Mouse (Mus musculus) forebrain, embryonic 15.5 days (tissue): ENCODE data around the gene Tomm20. TPM values are rescaled to one million over a fixed set of nuclear protein-coding genes. Genes with fewer than 3 reads are reported as not detected.
"Not testable (repeated sequence)": the region's sequence is repeated elsewhere in the genome, so short reads cannot be mapped to it uniquely, and the experiment has no call there.

Experiments
- ATAC-seq: fragments of 200-750 bp; cut with Nextera tagmentation; replicated peaks from 2 replicates; pipeline ENCODE4 v1.8.0; 2017; ENCODE audit warnings: mild to moderate bottlenecking, moderate TSS enrichment, moderate library complexity
- H3K27ac ChIP-seq: fragments of 300-500 bp; sonication (generic); replicated peaks from 2 replicates; pipeline ENCODE4 v1.5.1; 2015; ENCODE audit warnings: mild to moderate bottlenecking, inconsistent platforms
- H3K27me3 ChIP-seq: fragments of 300-500 bp; sonication (generic); 2 replicates; pipeline ENCODE4 v1.6.1; 2015; ENCODE audit warnings: inconsistent platforms
- H3K36me3 ChIP-seq: fragments of 300-500 bp; sonication (generic); 2 replicates; pipeline ENCODE4 v1.6.1; 2015; ENCODE audit warnings: mild to moderate bottlenecking, inconsistent platforms
- H3K4me1 ChIP-seq: fragments of 300-500 bp; sonication (generic); 2 replicates; pipeline ENCODE4 v1.6.1; 2015; ENCODE audit warnings: inconsistent platforms
- H3K4me2 ChIP-seq: fragments of 300-500 bp; sonication (generic); replicated peaks from 2 replicates; pipeline ENCODE4 v1.6.1; 2015; ENCODE audit warnings: mild to moderate bottlenecking, inconsistent platforms
- H3K4me3 ChIP-seq: fragments of 300-500 bp; sonication (generic); 2 replicates; pipeline ENCODE4 v1.5.1; 2015; ENCODE audit warnings: mild to moderate bottlenecking, inconsistent platforms
- H3K9ac ChIP-seq: fragments of 300-500 bp; sonication (generic); replicated peaks from 2 replicates; pipeline ENCODE4 v1.6.1; 2015; ENCODE audit warnings: mild to moderate bottlenecking, inconsistent platforms
- H3K9me3 ChIP-seq: fragments of 300-500 bp; sonication (generic); 2 replicates; pipeline ENCODE4 v1.6.1; 2016; ENCODE audit warnings: inconsistent platforms
- WGBS: fragments of 180-500 bp; shearing (Covaris S2); methylation state at CpG from one replicate; pipeline ENCODE4 v1.1.7; 2015; ENCODE audit warnings: mixed read lengths; 5-methylcytosine and 5-hydroxymethylcytosine counted together
- polyA plus RNA-seq: library from polyadenylated mRNA; unstranded; fragments of >200 nt; fragmentation: Nextera tagmentation; extraction: Ambion mirVana; gene quantifications from 2 replicates; pipeline ENCODE4 v1.2.1, GENCODE M21; 2015

The Tomm20 gene
- polyA plus RNA-seq, 1 experiment from 2014 or later: 209 TPM

GRCm38 (mm10) chr8:126914107-126914490 lies 31.5 kb downstream of the Tomm20 start:
- not testable (repeated sequence) for H3K36me3 ChIP-seq, H3K9ac ChIP-seq, H3K4me3 ChIP-seq, H3K4me1 ChIP-seq, ATAC-seq, H3K4me2 ChIP-seq, H3K27ac ChIP-seq, H3K9me3 ChIP-seq, H3K27me3 ChIP-seq
- 69% methylated on average over 10 of the region's 10 CpGs for WGBS

DNA sequence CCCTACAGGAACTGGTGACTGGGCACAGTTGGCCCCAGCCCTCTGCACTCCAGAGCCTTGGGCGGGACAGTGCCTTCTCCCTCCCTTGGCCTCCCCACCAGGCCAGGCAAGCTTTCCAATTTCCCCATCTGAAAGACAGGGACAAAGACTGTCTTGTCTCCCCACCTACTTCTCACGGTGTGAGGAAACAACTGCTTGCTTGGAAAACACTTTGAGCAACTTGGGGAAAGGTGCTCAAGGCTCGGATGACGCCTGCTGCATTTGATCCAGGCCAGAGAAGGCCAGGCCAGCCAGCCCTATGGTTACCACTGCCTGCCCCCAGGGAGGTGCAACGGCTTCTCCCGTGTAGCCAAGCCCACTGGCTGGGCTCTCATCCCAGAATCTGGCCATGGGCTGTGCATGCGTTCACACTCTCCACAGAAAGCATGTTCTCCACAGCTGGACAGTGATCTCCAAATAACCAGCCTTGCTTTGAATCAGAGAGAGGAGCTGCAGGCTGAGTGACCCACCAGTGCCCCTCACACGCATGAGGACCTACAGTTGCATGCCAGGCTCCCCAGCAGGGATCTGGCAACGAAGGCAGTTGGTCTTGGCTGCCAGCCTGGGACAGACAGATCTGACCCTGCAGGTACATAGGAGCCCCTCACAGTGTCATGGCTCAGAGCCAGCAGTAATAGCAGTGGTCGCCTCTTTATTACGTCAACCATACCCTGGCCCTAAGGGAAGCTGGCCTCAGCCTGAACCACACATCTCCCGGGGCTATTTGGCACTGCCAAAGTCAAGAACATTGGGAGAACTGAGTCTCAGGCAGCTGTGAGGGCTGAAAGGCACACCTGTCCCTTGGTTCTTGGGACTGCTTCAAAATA lies 32.2 kb downstream of the Tomm20 start:
- Histone ChIP-seq H3K9ac (no peak overlapping the region), H3K9me3 (no peaks in the 10 kb centered on the region), H3K36me3 (no peaks in the 10 kb centered on the region), H3K27ac (peak overlapping the region; percentile 24), H3K27me3 (no peaks in the 10 kb centered on the region), H3K4me1 (peaks cover 7% of the 10 kb centered on the region), H3K4me3 (no peak overlapping the region), H3K4me2 (no peak overlapping the region)
- WGBS: 38% methylated on average over 12 of the region's 12 CpGs
- peak; percentile 29; the same call in 1 of the 2 replicates for ATAC-seq

DNA sequence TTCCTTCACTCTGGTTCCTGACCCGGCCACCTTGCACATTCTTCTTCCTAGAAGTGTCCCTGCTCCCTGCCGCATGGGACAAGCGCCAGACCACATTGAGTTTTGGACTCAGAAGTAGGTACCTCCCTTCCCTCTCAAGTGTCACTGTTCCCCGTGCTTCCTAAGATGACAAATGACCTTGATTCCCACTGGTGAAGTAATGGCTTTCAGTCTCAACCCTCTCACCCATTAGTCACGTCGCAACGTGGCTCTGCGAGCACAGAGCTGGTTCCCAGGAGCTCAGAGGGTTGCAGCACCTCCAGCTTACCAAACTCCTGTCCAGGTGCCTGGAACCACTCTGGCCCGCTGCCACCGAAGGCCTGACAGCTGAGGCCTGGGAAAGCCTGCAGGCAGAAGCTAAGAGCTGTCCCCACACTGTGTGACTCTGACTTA lies 36.3 kb downstream of the Tomm20 start:
- WGBS: 80% methylated on average over 10 of the region's 10 CpGs

DNA sequence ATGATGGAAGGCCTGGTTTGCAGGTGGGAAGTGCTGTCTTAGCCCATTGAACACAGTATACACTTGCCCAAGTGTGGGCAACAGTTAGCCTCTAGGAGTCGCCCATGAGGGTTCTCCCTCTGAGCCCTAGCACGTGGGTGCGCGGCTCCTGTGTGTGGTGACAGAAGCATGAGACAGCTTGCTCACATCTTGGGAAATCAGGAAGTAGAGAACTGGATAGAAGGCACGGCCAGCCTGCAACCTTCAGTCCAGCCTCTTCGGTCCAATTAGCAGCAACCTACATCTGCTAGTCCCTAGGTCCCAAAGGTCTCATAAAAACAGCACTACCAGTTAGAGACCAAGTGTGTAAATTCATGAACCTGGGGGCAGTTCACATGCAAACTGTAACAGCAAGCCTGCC lies 36.8 kb downstream of the Tomm20 start:
- H3K4me2 ChIP-seq: no peak overlapping the region
- no peak for ATAC-seq
- H3K27ac ChIP-seq: no peak overlapping the region
- H3K36me3 ChIP-seq: no peaks in the 10 kb centered on the region
- H3K27me3 ChIP-seq: no peaks in the 10 kb centered on the region
- H3K4me3 ChIP-seq: no peak overlapping the region
- H3K9ac ChIP-seq: no peak overlapping the region
- WGBS: 81% methylated on average over 6 of the region's 6 CpGs
- no peaks in the 10 kb centered on the region for H3K9me3 ChIP-seq
- H3K4me1 ChIP-seq: peaks cover 6% of the 10 kb centered on the region

More for the DNA sequence above, 36.3 kb downstream of the Tomm20 start:
- Histone ChIP-seq H3K27me3 (no peaks in the 10 kb centered on the region), H3K36me3 (no peaks in the 10 kb centered on the region), H3K27ac (no peak overlapping the region), H3K4me3 (no peak overlapping the region), H3K9me3 (no peaks in the 10 kb centered on the region), H3K9ac (no peak overlapping the region), H3K4me1 (peaks cover 7% of the 10 kb centered on the region), H3K4me2 (no peak overlapping the region)
- ATAC-seq: no peak

- no peak overlapping the region for H3K9ac ChIP-seq
Measured at GRCm38 (mm10) chr8:126907968-126908367, 37.7 kb downstream of the Tomm20 start.

GRCm38 (mm10) chr8:126907374-126907773 lies 38.3 kb downstream of the Tomm20 start:
- no peak overlapping the region for H3K9ac ChIP-seq
- no peaks in the 10 kb centered on the region for H3K27me3 ChIP-seq
- no peak overlapping the region for H3K4me2 ChIP-seq
- ATAC-seq: peak; percentile 46; the same call in 1 of the 2 replicates
- WGBS: 67% methylated on average over 3 of the region's 3 CpGs
- H3K27ac ChIP-seq: no peak overlapping the region
- H3K4me1 ChIP-seq: no peaks in the 10 kb centered on the region
- no peak overlapping the region for H3K4me3 ChIP-seq
- H3K9me3 ChIP-seq: no peaks in the 10 kb centered on the region
- no peaks in the 10 kb centered on the region for H3K36me3 ChIP-seq

More at GRCm38 (mm10) chr8:126907968-126908367, 37.7 kb downstream of the Tomm20 start:
- Histone ChIP-seq H3K27ac (no peak overlapping the region), H3K4me3 (no peak overlapping the region), H3K9me3 (no peaks in the 10 kb centered on the region), H3K27me3 (no peaks in the 10 kb centered on the region), H3K4me1 (no peaks in the 10 kb centered on the region), H3K36me3 (no peaks in the 10 kb centered on the region), H3K4me2 (no peak overlapping the region)
- 87% methylated on average over 9 of the region's 9 CpGs for WGBS
- ATAC-seq: no peak

DNA sequence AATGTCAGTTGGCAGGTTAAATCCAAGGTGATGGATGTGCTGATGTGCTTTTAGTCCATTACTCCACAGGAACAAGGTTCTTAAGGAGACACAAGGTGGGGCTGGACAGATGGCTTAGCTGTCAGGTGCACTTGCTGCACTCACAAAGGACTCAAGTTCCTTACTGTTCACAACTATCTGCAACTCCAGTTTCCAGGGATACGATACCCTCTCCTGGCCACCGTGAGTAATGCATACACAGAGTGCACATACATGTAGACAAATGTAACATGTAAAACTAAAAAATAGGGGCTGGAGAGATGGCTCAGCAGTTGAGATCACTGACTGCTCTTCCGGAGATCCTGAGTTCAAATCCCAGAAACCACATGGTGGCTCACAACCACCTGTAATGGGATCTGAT lies 40.3 kb downstream of the Tomm20 start:
- no peak for ATAC-seq
- 92% methylated on average over 3 of the region's 3 CpGs for WGBS
- no peak overlapping the region for H3K4me2 ChIP-seq
- no peak overlapping the region for H3K9ac ChIP-seq
- H3K27ac ChIP-seq: no peak overlapping the region
- no peaks in the 10 kb centered on the region for H3K9me3 ChIP-seq
- H3K4me1 ChIP-seq: no peaks in the 10 kb centered on the region
- no peaks in the 10 kb centered on the region for H3K36me3 ChIP-seq
- no peaks in the 10 kb centered on the region for H3K27me3 ChIP-seq
- no peak overlapping the region for H3K4me3 ChIP-seq

DNA sequence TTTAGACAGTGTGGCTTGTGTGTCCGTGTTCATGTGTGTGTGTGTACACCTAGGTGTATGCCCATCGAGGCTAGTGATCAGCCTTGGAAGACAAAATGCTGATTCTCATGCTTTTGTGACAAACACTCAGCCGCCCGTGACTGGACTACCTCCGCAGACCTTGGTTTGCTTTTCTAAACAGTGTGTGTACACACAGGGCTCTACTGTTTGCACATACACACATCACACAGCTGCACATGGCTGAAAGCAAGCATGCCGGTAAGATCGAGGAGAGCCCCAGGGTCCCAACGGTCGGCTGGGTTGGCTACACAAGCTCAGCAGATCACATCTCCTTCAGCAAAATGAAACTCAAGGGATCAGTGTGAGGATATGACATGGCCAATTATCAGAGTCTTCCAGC lies 41.7 kb downstream of the Tomm20 start:
- Histone ChIP-seq H3K4me2 (no peak overlapping the region), H3K9ac (no peak overlapping the region), H3K27ac (no peak overlapping the region), H3K27me3 (no peaks in the 10 kb centered on the region), H3K4me3 (no peak overlapping the region), H3K4me1 (no peaks in the 10 kb centered on the region), H3K9me3 (no peaks in the 10 kb centered on the region), H3K36me3 (no peaks in the 10 kb centered on the region)
- WGBS: 94% methylated on average over 9 of the region's 9 CpGs
- no peak for ATAC-seq

DNA sequence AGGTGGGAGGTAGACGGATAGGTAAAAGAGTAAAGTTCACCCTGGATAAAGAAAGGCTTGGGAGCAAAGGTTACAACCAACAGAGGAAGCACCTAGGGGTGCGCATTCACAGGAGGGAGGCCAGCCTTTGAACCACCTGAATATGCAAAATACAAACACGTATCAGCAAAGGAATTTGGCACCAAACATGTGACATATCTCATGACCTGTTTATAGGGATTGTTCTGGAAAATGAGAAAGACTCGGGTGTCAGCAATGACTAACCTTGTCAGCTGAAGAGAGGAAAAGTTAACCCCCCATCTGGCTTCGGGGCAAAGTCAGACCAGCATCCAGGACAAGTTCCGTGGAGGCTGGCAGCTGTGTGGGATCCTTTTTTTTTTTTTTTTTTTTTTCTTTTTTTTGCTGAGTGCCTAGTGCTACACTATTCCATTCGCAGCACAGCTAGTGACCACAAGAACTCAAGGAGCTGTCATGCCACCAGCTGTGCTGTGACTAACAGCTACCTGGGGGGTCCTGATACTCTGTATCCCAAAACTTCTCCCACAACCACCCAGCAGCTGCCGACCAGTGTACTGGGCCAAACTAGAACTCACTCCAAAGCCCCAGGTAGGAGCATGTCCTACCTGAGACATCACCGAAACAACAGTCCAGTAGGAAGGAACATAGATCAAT lies 42.3 kb downstream of the Tomm20 start:
- no peaks in the 10 kb centered on the region for H3K9me3 ChIP-seq
- no peak for ATAC-seq
- no peaks in the 10 kb centered on the region for H3K36me3 ChIP-seq
- H3K27ac ChIP-seq: no peak overlapping the region
- no peak overlapping the region for H3K9ac ChIP-seq
- H3K27me3 ChIP-seq: no peaks in the 10 kb centered on the region
- H3K4me3 ChIP-seq: no peak overlapping the region
- no peaks in the 10 kb centered on the region for H3K4me1 ChIP-seq
- WGBS: 71% methylated on average over 9 of the region's 9 CpGs
- H3K4me2 ChIP-seq: no peak overlapping the region

GRCm38 (mm10) chr8:126901612-126902011 lies 44.0 kb downstream of the Tomm20 start:
- Histone ChIP-seq H3K4me1 (no peaks in the 10 kb centered on the region), H3K4me2 (no peak overlapping the region), H3K27ac (no peak overlapping the region), H3K9me3 (no peaks in the 10 kb centered on the region), H3K4me3 (no peak overlapping the region), H3K9ac (no peak overlapping the region), H3K27me3 (no peaks in the 10 kb centered on the region), H3K36me3 (no peaks in the 10 kb centered on the region)
- no peak for ATAC-seq
- 89% methylated on average over 1 of the region's 1 CpGs for WGBS

DNA sequence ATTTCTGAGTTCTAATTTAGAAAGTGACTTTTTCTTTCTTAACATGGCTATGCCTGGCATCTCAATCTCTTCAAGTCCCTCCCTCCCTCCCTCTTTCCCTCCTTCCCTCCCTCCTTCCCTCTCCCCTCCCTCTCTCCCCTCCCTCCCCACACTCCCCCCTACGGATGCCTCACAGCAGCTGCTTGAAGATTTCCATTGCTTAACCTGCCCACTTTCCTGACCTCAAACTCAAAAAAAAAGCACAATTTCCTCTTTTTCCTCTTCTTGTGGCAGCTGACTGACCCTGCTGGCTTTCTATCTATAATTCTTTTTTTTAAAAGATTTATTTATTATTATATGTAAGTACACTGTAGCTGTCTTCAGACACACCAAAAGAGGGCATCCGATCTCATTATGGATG lies 44.6 kb downstream of the Tomm20 start:
- Histone ChIP-seq H3K27me3 (no peaks in the 10 kb centered on the region), H3K4me1 (no peaks in the 10 kb centered on the region), H3K9me3 (no peaks in the 10 kb centered on the region), H3K36me3 (no peaks in the 10 kb centered on the region), H3K9ac (no peak overlapping the region), H3K27ac (no peak overlapping the region), H3K4me2 (no peak overlapping the region), H3K4me3 (no peak overlapping the region)
- 75% methylated on average over 2 of the region's 2 CpGs for WGBS
- no peak for ATAC-seq

DNA sequence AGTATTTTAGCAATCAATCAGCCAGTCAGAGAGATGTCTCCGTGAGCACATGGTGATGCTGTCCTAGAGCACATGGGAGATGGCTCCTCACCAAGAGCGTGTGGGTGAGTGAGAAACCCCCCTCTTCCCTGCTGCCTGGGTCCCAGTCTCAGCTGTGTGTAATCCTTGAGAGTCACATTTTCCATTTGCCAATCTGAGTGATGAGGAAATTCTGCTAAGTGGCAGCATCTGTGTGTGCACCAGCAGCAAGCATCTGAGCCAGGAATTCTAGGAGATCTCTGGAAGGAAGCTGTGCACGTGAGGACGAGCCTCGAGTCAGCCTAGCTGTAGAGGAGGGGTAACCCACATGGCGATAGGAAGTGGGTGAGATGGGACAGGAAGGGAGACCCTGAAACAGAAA lies 50.5 kb downstream of the Tomm20 start:
- no peaks in the 10 kb centered on the region for H3K27me3 ChIP-seq
- H3K9me3 ChIP-seq: no peaks in the 10 kb centered on the region
- peaks cover 16% of the 10 kb centered on the region for H3K4me1 ChIP-seq
- H3K4me3 ChIP-seq: no peak overlapping the region
- no peaks in the 10 kb centered on the region for H3K36me3 ChIP-seq
- 44% methylated on average over 6 of the region's 6 CpGs for WGBS
- ATAC-seq: peak; percentile 97
- no peak overlapping the region for H3K4me2 ChIP-seq
- H3K9ac ChIP-seq: no peak overlapping the region
- H3K27ac ChIP-seq: peak overlapping the region; percentile 69
